Mouse (Mus musculus): ENCODE data around the gene 2010111I01Rik.

DNA sequence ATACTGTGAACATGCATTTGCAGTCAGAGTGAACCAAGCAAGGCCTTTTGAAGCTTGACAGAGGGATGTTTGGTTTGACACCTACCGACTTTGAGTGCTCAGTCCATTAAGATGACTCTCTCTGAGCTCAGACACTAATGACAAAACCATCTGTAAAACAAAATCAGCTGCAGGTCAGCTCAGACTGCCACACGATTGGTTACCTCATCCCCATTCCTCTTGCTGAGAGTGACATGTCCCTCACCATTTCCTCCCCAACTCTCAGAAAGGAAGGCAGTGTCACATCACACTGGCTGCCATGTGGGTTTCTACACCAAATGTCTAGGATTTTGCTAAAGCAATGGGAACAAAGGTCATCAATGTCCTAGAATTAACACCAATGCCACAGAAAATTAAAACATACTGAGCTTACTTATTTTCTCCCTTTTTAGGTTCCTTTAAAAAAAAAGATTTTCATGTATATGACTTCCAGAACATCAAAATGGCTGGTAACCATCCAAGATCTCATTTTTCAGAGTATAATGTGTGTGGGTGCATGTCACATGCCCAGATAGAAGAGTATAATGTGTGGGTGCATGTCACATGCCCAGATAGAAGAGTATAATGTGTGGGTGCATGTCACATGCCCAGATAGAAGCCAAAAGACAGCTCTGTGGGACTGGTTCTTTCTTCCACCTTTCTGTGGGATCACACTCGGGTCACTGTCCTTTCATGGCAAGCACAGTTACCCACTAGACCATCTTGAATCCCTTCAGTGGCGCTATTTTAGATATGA is 395.6 kb downstream of the 2010111I01Rik start:
- TF ChIP-seq POLR2A (IDR thresholded peaks at IDR 0.05; ENCODE audit: low read depth, low read length) (no peak), CTCF (conservative IDR thresholded peaks at IDR 0.05; ENCODE audit: insufficient read depth, insufficient read length, low read depth, low read length) (no peak)

Data from kidney, adult 2 months (tissue).